Mouse (Mus musculus): ENCODE data around the gene Sphkap.

Gene Sphkap

DNA sequence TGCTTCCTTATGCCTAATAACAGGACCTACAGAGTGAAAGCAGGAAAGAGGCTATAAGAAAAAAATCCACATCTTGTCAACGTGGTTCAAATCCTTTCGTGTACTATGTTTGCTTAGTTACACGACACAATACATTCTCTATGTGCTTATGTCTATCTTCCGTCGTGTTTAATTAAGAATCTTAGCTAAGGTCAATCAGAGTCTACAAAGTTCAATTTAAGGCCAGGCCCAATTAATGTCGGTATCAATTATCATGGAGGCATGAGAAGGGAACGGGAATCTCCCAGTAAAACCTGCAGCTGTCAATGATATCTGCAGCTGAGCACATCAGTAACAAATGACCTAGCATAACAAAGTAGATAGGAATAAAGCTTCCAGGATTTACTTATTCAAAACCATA lies 122.1 kb downstream of the Sphkap start:
- no peak for DNase-seq

DNA sequence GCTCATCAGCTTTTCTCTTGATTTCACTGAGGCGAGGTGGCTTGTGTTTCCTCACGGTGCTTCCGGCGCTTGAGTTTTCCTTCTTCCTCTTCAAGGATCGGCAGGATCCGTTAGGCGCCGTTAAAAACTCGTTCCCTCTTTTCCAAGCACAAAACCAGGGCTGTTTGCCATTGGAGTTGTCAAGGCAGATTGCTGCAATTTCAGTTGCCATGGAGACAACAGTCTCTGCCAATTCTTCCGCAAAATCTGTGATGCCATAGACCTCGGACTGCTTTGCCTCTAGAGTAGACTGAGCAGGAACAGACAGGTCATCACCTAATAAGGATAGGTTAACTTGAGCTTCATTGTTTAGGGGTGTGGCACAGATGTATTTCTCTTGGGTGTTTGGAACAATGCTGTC lies 131.0 kb downstream of the Sphkap start:
- peak; percentile 11 for DNase-seq

DNA sequence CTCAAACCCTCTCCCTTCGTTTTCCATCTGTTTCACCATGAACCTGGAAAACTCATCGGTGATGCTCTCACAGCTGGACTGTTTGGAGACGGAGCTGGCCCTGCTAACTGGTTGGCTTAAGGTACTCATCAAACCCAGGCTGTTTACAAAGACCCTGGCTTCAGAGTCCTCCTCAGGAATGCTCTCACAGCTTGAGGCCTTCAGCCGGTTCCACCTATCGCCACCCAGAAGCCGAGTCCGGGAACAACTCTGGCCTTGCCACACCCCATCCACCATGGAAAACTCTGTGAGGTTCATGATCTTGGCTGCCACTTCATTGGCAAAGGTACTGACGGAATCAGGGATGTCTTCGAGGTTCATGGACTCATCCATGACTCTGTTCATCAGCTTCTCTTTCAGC lies 131.4 kb downstream of the Sphkap start:
- DNase-seq, result no peak

DNA sequence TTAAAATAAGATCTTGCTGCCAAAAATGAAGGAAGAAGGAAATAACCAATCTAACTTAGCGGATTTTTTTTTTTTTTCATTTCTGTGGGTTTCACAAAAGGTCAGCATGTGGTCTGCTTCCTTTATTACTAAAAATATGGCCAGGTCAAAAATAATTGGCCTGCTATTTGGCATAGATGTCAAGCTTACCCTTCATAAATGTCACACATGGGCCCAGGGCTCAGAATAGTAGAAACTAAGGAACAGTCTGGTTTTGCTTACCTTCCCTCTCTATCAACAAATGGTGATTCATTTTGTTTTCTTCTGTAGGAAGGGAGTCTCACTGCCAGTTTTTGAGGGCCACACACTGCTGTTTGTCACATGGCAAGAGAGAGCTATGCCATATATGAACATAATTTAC lies 156.3 kb downstream of the Sphkap start:
- no peak for DNase-seq

DNA sequence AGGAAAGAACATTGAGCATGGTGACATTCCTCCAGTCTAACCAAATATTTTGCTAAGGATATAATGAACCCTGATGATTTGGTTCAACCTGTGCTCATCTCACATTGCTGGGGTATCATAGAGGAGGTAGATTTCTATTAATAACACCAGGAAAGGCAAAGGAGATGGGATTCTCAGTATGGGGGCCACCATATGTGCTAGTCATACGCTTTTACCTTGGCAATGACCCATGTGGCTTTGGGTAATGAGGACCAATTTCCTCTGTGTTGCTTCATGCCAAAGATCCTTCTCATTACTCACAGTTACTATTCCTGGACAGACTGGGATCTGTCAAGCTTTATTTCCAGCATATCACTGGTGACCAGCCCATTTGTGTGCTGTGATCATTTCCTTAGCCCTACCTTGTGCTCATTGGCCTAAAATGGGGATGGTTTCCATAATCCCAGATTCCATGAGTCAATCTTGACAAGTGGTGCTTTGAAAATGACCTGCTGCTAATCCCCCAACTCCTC lies 159.7 kb downstream of the Sphkap start:
- DNase-seq, result no peak

DNA sequence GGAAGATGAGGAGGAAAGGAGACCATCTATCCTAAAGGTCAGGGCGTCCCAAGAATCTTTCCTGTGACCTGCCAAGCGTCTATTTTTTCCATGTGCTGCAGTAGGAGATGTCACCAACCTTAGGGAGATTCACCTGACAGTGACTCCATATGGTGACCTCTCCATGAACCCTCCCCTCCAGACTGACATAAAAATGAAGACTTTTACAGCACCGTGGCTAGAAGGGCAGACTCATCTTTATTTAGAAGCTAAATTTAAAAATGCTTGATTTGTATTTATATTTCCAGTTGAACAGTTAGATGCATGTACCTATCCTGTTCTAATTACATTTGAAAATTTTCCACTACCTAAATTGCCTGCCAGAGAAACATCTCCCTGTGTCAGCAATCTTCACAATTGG lies 180.1 kb downstream of the Sphkap start:
- DNase-seq, result no peak

DNA sequence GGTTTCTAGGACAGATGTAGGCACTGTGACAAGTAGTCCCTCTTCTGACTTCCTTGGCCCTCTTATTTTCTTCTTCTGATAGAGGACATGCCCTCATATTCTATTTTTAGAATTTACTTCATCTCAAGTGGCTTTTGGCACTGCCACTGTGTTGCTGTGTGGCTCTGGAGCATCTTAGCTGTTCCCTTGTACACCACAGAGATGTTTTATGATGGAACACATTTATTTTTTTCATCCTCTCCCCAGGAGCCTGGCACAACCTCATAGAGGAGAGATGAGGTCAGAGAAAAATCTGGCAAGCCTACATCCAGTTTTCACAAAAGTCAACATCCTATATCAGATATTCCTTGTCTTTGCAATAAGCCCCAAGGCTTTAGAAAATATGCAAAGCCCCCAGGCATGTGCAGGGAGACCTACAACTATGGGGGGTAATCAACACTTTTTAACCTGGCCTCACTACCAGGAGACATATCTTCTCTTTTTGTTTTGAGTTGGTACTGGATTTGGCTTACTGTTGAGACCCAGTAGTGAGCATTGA lies 183.5 kb downstream of the Sphkap start:
- DNase-seq, result no peak

DNA sequence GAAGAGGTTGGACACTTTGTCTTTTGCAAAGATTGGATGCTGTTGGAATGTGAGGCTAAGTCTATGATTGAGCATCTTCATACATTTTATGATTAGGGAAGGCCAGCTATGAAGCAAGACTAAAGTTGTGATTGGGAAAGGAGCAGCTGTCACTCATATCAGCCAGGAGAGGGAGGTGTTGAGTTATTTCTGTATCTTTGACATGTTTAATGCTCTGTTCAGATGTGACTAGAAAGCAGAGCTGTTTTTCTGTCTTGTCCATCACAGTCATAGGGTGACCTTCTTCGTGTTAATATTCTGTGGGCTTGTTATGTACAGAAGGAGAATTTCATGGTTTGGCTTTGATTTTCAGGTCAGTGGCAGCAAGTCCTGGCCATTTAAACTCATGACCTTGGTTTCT lies 184.9 kb downstream of the Sphkap start:
- DNase-seq, result no peak

DNA sequence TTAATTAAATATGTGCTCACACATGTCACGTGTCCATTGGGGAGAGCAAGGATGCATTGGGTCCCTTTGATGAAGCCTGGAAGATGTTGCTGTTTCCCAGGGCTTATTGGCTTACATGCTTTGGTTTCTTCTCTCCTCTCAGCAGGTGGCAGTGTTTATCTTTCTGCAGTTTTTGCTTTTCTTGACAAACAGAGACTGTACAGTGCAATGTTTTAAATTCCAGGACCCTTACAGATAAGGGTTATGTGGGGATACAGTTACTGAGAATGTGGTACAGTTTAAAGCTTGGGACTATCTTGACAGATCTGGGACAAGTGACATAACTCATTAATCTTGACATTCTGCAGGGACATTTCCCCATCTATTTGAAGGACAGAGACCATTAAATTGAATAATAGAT lies 189.7 kb downstream of the Sphkap start:
- peak; percentile 2 for DNase-seq

DNA sequence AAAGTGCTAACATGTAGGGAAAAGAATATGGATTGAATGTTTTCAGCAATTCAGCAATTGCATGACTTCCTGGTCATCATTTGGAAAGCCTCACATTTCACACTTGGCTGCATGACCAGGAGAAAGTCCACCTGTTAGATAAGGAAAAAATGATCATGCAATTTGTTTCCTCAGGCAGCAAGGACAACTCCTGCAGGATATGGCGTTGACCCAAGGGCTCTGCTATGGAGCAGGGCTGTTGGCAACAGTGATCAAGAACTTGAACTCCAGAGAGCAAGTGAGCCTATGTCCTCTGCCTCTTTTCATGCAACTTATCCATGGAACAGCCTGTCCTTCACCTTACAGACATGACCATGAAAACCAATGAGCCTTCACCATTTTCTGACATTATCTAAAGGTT lies 198.0 kb downstream of the Sphkap start:
- DNase-seq, result no peak

All from lung, postnatal 10 days (tissue).